Mouse (Mus musculus) heart, adult 2 months (tissue): Measurements from ENCODE around the gene Gba. TPM values are rescaled to one million over a fixed set of nuclear protein-coding genes. Genes with fewer than 3 reads are reported as not detected.
A peak's percentile ranks its signal among the peaks of the same experiment; 100 is the strongest.

ENCODE experiments used
- DNase-seq, 2 experiments: peaks; one replicate each; pipeline ENCODE4 v3.0.0; 2021
- H3K27ac ChIP-seq: fragments of 200-600 bp; 2 replicates; pipeline ENCODE4 v1.8.1; 2022
- H3K27me3 ChIP-seq: fragments of 200-500 bp; 2 replicates; pipeline ENCODE4 v1.6.1; 2012; ENCODE audit warnings: mild to moderate bottlenecking, low read length, inconsistent platforms, mixed read lengths; ENCODE audit not compliant: control insufficient read depth, insufficient read depth
- H3K36me3 ChIP-seq: fragments of 200-500 bp; 2 replicates; pipeline ENCODE4 v1.6.1; 2012; ENCODE audit warnings: low read length, inconsistent platforms; ENCODE audit not compliant: control insufficient read depth, insufficient read depth
- H3K4me1 ChIP-seq: fragments of 200-500 bp; 2 replicates; pipeline ENCODE4 v1.6.1; 2011; ENCODE audit warnings: low read length; ENCODE audit not compliant: control insufficient read depth, insufficient read depth
- H3K4me3 ChIP-seq: fragments of 200-600 bp; 2 replicates; pipeline ENCODE4 v1.8.1; 2022
- H3K79me2 ChIP-seq: fragments of 200-500 bp; replicated peaks from 2 replicates; pipeline ENCODE4 v1.6.1; 2012; ENCODE audit warnings: mild to moderate bottlenecking, inconsistent platforms, low read length, moderate library complexity, mixed read lengths; ENCODE audit not compliant: control insufficient read depth, insufficient read depth
- H3K9ac ChIP-seq: fragments of 200-500 bp; 2 replicates; pipeline ENCODE4 v1.6.1; 2012; ENCODE audit warnings: low read depth, mild to moderate bottlenecking, control low read depth, inconsistent platforms, low read length, mixed read lengths
- CTCF ChIP-seq: fragments of 200-600 bp; IDR thresholded peaks from 2 replicates; pipeline ENCODE4 v1.8.1; 2022; ENCODE audit warnings: antibody characterized with exemption, mild to moderate bottlenecking, moderate library complexity
- EP300 ChIP-seq: fragments of 200-500 bp; IDR thresholded peaks from 2 replicates; pipeline ENCODE4 v1.6.1; 2011; ENCODE audit warnings: low read depth, low read length, control low read depth; ENCODE audit not compliant: insufficient read depth
- POLR2A ChIP-seq: fragments of 200-500 bp; IDR thresholded peaks from 2 replicates; pipeline ENCODE4 v1.6.1; 2011; ENCODE audit warnings: mild to moderate bottlenecking, low read depth, low read length, control low read depth; ENCODE audit not compliant: insufficient read depth
- WGBS: fragments of 180-500 bp; shearing (Covaris S2); methylation state at CpG from one replicate; pipeline ENCODE4 v1.1.7; 2018; 5-methylcytosine and 5-hydroxymethylcytosine counted together
- intact Hi-C: fragments of 180-260 bp; cut with DNase I; formaldehyde crosslinking; loops from one replicate; pipeline ENCODE4 v1.15.1; 2025
- polyA plus RNA-seq: library from polyadenylated mRNA; depleted of rRNA; stranded (reverse); fragments of >200 nt; gene quantifications from 2 replicates; pipeline ENCODE4 v1.2.3, GENCODE M21; 2012
- total RNA-seq, 2 experiments: library from RNA; stranded (reverse); gene quantifications; 2 replicates each; pipeline ENCODE4 v1.2.3; 2021

Gba gene
- total and polyA plus RNA-seq, 3 experiments = 19.9 to 26.3 (median 20.4) TPM

- H3K27me3 ChIP-seq = no peaks in the 10 kb centered on the region
- WGBS = 63% methylated on average over 23 of the region's 23 CpGs
- peak in 1 of 2 experiments; percentile 20 for DNase-seq
- H3K9ac ChIP-seq = no peak overlapping the region
- no peak overlapping the region for H3K4me3 ChIP-seq
- H3K36me3 ChIP-seq = no peaks in the 10 kb centered on the region
- TF ChIP-seq CTCF (no peak), EP300 (no peak), POLR2A (no peak)
- no peak overlapping the region for H3K27ac ChIP-seq
- no peaks in the 10 kb centered on the region for H3K79me2 ChIP-seq
- H3K4me1 ChIP-seq = no peaks in the 10 kb centered on the region
- intact Hi-C loops = no loop called here
Measured at GRCm38 (mm10) chr3:89187197-89187596, 15.5 kb upstream of the Gba start.

DNA sequence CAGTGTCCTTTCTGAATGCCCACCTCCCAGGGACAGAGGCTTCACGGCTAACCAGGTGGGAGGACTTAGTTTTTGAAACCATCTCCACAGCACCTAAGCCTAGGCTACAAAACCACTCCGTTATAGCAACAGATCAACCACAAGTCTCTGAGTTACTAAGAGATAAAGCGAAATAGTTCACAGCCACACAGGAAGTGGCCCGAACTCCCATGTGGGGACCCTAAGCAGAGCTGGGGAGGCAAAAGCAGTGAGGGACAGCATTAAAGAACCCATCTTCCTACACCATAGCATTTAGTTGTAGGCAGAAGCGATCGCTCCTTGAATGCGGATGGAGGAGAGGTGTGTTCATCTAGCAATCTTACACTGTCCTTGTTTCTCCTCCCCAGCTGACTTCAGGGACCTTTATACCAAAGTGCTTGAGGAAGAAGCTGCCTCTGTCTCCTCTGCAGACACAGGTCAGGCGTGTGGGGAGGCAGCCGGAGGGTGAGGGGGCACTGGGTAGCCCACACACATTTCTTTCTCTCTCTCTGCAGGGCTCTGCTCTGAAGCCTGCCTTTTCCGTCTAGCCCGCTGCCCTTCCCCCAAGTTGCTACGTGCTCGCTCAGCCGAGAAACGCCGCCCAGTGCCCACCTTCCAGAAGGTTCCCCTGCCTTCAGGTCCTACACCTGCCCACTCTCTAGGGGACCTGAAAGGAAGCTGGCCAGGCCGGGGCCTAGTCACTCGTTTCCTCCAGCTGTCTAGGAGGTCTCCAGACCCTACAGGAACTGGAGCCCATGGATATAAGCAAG lies 14.8 kb upstream of the Gba start:
- Histone ChIP-seq H3K27me3 (no peaks in the 10 kb centered on the region), H3K9ac (no peak overlapping the region), H3K4me3 (no peak overlapping the region), H3K4me1 (no peaks in the 10 kb centered on the region), H3K79me2 (no peaks in the 10 kb centered on the region), H3K36me3 (no peaks in the 10 kb centered on the region), H3K27ac (no peak overlapping the region)
- 84% methylated on average over 18 of the region's 18 CpGs for WGBS
- DNase-seq = no peak
- TF ChIP-seq POLR2A = no peak
- TF ChIP-seq CTCF = no peak
- no peak for TF ChIP-seq EP300
- intact Hi-C loops = no loop called here

- Histone ChIP-seq H3K4me3 (no peak overlapping the region), H3K27me3 (no peaks in the 10 kb centered on the region), H3K27ac (no peak overlapping the region), H3K36me3 (no peaks in the 10 kb centered on the region), H3K79me2 (no peaks in the 10 kb centered on the region), H3K4me1 (no peaks in the 10 kb centered on the region), H3K9ac (no peak overlapping the region)
- TF ChIP-seq POLR2A = no peak
- TF ChIP-seq CTCF = no peak
- no peak for TF ChIP-seq EP300
- intact Hi-C loops = no loop called here
- WGBS = 80% methylated on average over 12 of the region's 12 CpGs
- no peak for DNase-seq
Measured at GRCm38 (mm10) chr3:89188478-89188875, 14.3 kb upstream of the Gba start.

GRCm38 (mm10) chr3:89190436-89190835 lies 12.3 kb upstream of the Gba start:
- TF ChIP-seq CTCF (no peak), EP300 (no peak), POLR2A (no peak)
- no peak for DNase-seq
- Histone ChIP-seq H3K4me3 (no peak overlapping the region), H3K9ac (no peak overlapping the region), H3K4me1 (no peaks in the 10 kb centered on the region), H3K27ac (no peak overlapping the region), H3K27me3 (no peaks in the 10 kb centered on the region), H3K79me2 (no peaks in the 10 kb centered on the region), H3K36me3 (no peaks in the 10 kb centered on the region)
- 70% methylated on average over 8 of the region's 8 CpGs for WGBS
- intact Hi-C loops = no loop called here

DNA sequence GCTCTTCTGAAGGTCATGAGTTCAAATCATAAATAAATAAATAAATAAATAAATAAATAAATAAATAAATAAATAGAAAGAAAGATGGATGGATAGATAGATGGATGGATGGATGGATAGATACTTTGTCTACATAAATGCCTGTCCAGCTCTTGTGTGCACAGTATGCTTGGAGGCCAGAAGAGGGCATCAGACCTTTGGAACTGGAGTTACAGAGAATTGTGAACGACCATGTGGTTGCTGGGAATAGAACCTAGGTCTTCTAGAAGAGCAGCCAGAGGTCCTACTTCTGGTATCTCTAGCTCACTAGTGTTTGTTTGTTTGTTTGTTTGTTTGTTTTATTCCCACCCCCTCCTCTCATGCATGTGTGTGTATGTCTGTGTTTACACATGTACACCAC lies 9.4 kb upstream of the Gba start:
- Histone ChIP-seq H3K27ac (no peak overlapping the region), H3K4me3 (no peak overlapping the region), H3K4me1 (no peaks in the 10 kb centered on the region), H3K36me3 (no peaks in the 10 kb centered on the region), H3K9ac (no peak overlapping the region), H3K27me3 (no peaks in the 10 kb centered on the region), H3K79me2 (no peaks in the 10 kb centered on the region)
- intact Hi-C loops = no loop called here
- whole genome bisulfite sequencing = 71% methylated on average over 1 of the region's 1 CpGs
- TF ChIP-seq POLR2A (no peak), CTCF (no peak), EP300 (no peak)
- no peak for DNase-seq

- Histone ChIP-seq H3K27ac (no peak overlapping the region), H3K79me2 (no peaks in the 10 kb centered on the region), H3K36me3 (no peaks in the 10 kb centered on the region), H3K4me1 (no peaks in the 10 kb centered on the region), H3K9ac (no peak overlapping the region), H3K27me3 (no peaks in the 10 kb centered on the region), H3K4me3 (no peak overlapping the region)
- intact Hi-C loops = no loop called here
- TF ChIP-seq EP300 = no peak
- no peak for TF ChIP-seq POLR2A
- peak; percentile 55 for TF ChIP-seq CTCF
- DNase-seq = no peak
- WGBS = 91% methylated on average over 2 of the region's 2 CpGs
Measured at GRCm38 (mm10) chr3:89193853-89194252, 8.9 kb upstream of the Gba start.
